Mouse (Mus musculus): Measurements from ENCODE around the gene A730009L09Rik. TPM values are rescaled to one million over a fixed set of nuclear protein-coding genes. Genes with fewer than 3 reads are reported as not detected.

The A730009L09Rik gene
- not detected in 2 replicates for polyA plus RNA-seq (2015; fragmentation: Nextera tagmentation; extraction: Ambion mirVana)

GRCm38 (mm10) chr16:84514821-84515220 lies at the start of gene A730009L09Rik:
Gene A730009L09Rik, plus strand, starts transcription at chr16:84515121.
- Histone ChIP-seq H3K4me2 (no peak within 1 kb of the TSS), H3K27ac (no peak within 1 kb of the TSS)

GRCm38 (mm10) chr16:84465581-84466165 lies 49.2 kb upstream of the A730009L09Rik start:
- Histone ChIP-seq H3K27ac (no peak overlapping the region), H3K4me3 (no peak overlapping the region), H3K9me3 (no peaks in the 10 kb centered on the region), H3K4me1 (replicated peaks) (no peaks in the 10 kb centered on the region; the same call in 1 of the 2 replicates), H3K4me2 (no peak overlapping the region), H3K9ac (no peak overlapping the region), H3K27me3 (no peaks in the 10 kb centered on the region), H3K36me3 (no peaks in the 10 kb centered on the region)
- WGBS = 75% methylated on average over 6 of the region's 6 CpGs
- no peak for ATAC-seq (ENCODE audit: low FRiP score)

More at GRCm38 (mm10) chr16:84514821-84515220, at the start of gene A730009L09Rik:
- 0 out of 2 replicates have a peak, but pooled peaks cover 6% of the 10 kb centered on the region for H3K9me3 ChIP-seq
- H3K9ac ChIP-seq = no peak within 1 kb of the TSS
- 0 out of 2 replicates have a peak, but pooled peaks cover 3% of the 10 kb centered on the region for H3K4me1 ChIP-seq (replicated peaks)
- WGBS = 48% methylated on average over 8 of the region's 8 CpGs
- no peaks in the 10 kb centered on the region for H3K36me3 ChIP-seq
- H3K4me3 ChIP-seq = no peak within 1 kb of the TSS
- ATAC-seq (ENCODE audit: low FRiP score) = no peak
- H3K27me3 ChIP-seq = no peaks in the 10 kb centered on the region

- WGBS = 10% methylated on average over 1 of the region's 1 CpGs
- Histone ChIP-seq H3K4me3 (no peak overlapping the region), H3K27me3 (no peaks in the 10 kb centered on the region), H3K9ac (no peak overlapping the region), H3K9me3 (no peaks in the 10 kb centered on the region), H3K4me2 (no peak overlapping the region), H3K36me3 (no peaks in the 10 kb centered on the region), H3K4me1 (replicated peaks) (no peaks in the 10 kb centered on the region; the same call in 1 of the 2 replicates), H3K27ac (no peak overlapping the region)
- no peak for ATAC-seq (ENCODE audit: low FRiP score)
These were observed 46.0 kb upstream of the A730009L09Rik start for GRCm38 (mm10) chr16:84468898-84469297.

- no peak overlapping the region for H3K27ac ChIP-seq
- H3K9me3 ChIP-seq = no peaks in the 10 kb centered on the region
- no peak overlapping the region for H3K4me2 ChIP-seq
- H3K4me1 ChIP-seq (replicated peaks) = no peaks in the 10 kb centered on the region; the same call in 1 of the 2 replicates
- no peaks in the 10 kb centered on the region for H3K27me3 ChIP-seq
- no peak for ATAC-seq (ENCODE audit: low FRiP score)
- H3K36me3 ChIP-seq = no peaks in the 10 kb centered on the region
- H3K4me3 ChIP-seq = no peak overlapping the region
- WGBS = 64% methylated on average over 1 of the region's 1 CpGs
- H3K9ac ChIP-seq = no peak overlapping the region
These were observed 44.9 kb upstream of the A730009L09Rik start for GRCm38 (mm10) chr16:84469994-84470393.

- H3K9ac ChIP-seq = no peak overlapping the region
- H3K4me2 ChIP-seq = no peak overlapping the region
- no peaks in the 10 kb centered on the region for H3K27me3 ChIP-seq
- WGBS = 63% methylated on average over 6 of the region's 6 CpGs
- no peak overlapping the region for H3K27ac ChIP-seq
- no peak for ATAC-seq (ENCODE audit: low FRiP score)
- no peaks in the 10 kb centered on the region; the same call in 1 of the 2 replicates for H3K4me1 ChIP-seq (replicated peaks)
- no peaks in the 10 kb centered on the region for H3K36me3 ChIP-seq
- no peak overlapping the region for H3K4me3 ChIP-seq
- no peaks in the 10 kb centered on the region for H3K9me3 ChIP-seq
These were observed 41.5 kb upstream of the A730009L09Rik start for GRCm38 (mm10) chr16:84473406-84473805.

GRCm38 (mm10) chr16:84474712-84475111 lies 40.2 kb upstream of the A730009L09Rik start:
- H3K27ac ChIP-seq = no peak overlapping the region
- H3K4me1 ChIP-seq (replicated peaks) = no peaks in the 10 kb centered on the region; the same call in 1 of the 2 replicates
- no peak for ATAC-seq (ENCODE audit: low FRiP score)
- no peak overlapping the region for H3K4me2 ChIP-seq
- H3K36me3 ChIP-seq = no peaks in the 10 kb centered on the region
- WGBS = 81% methylated on average over 4 of the region's 4 CpGs
- H3K9ac ChIP-seq = no peak overlapping the region
- H3K27me3 ChIP-seq = no peaks in the 10 kb centered on the region
- no peak overlapping the region for H3K4me3 ChIP-seq
- H3K9me3 ChIP-seq = no peaks in the 10 kb centered on the region

- Histone ChIP-seq H3K4me2 (no peak overlapping the region), H3K9me3 (no peaks in the 10 kb centered on the region), H3K4me1 (replicated peaks) (no peaks in the 10 kb centered on the region), H3K9ac (no peak overlapping the region), H3K4me3 (no peak overlapping the region), H3K27me3 (no peaks in the 10 kb centered on the region), H3K27ac (no peak overlapping the region), H3K36me3 (no peaks in the 10 kb centered on the region)
- 89% methylated on average over 5 of the region's 5 CpGs for WGBS
- ATAC-seq (ENCODE audit: low FRiP score) = no peak
These were observed 38.0 kb upstream of the A730009L09Rik start for GRCm38 (mm10) chr16:84476948-84477347.

GRCm38 (mm10) chr16:84477528-84477927 lies 37.4 kb upstream of the A730009L09Rik start:
- Histone ChIP-seq H3K4me2 (no peak overlapping the region), H3K4me1 (replicated peaks) (no peaks in the 10 kb centered on the region), H3K9me3 (no peaks in the 10 kb centered on the region), H3K27me3 (no peaks in the 10 kb centered on the region), H3K4me3 (no peak overlapping the region), H3K27ac (no peak overlapping the region), H3K36me3 (no peaks in the 10 kb centered on the region), H3K9ac (no peak overlapping the region)
- ATAC-seq (ENCODE audit: low FRiP score) = no peak
- WGBS = 88% methylated on average over 1 of the region's 1 CpGs

- WGBS = 86% methylated on average over 6 of the region's 6 CpGs
- no peak overlapping the region for H3K4me2 ChIP-seq
- no peaks in the 10 kb centered on the region for H3K27me3 ChIP-seq
- ATAC-seq (ENCODE audit: low FRiP score) = no peak
- no peak overlapping the region for H3K27ac ChIP-seq
- no peaks in the 10 kb centered on the region for H3K4me1 ChIP-seq (replicated peaks)
- H3K4me3 ChIP-seq = no peak overlapping the region
- no peaks in the 10 kb centered on the region for H3K9me3 ChIP-seq
- H3K36me3 ChIP-seq = no peaks in the 10 kb centered on the region
- H3K9ac ChIP-seq = no peak overlapping the region
These were observed 37.0 kb upstream of the A730009L09Rik start for GRCm38 (mm10) chr16:84477952-84478351.

GRCm38 (mm10) chr16:84485931-84486330 lies 29.0 kb upstream of the A730009L09Rik start:
- Histone ChIP-seq H3K4me3 (no peak overlapping the region), H3K4me2 (no peak overlapping the region), H3K36me3 (no peaks in the 10 kb centered on the region), H3K9ac (no peak overlapping the region), H3K4me1 (replicated peaks) (no peaks in the 10 kb centered on the region), H3K27ac (no peak overlapping the region), H3K9me3 (no peaks in the 10 kb centered on the region), H3K27me3 (no peaks in the 10 kb centered on the region)
- no peak for ATAC-seq (ENCODE audit: low FRiP score)
- 89% methylated on average over 11 of the region's 11 CpGs for WGBS

GRCm38 (mm10) chr16:84494818-84495217 lies 20.1 kb upstream of the A730009L09Rik start:
- H3K9ac ChIP-seq = no peak overlapping the region
- WGBS = 78% methylated on average over 3 of the region's 3 CpGs
- 0 out of 2 replicates have a peak overlapping the region, but pooled peaks have one; percentile 23 for H3K27ac ChIP-seq
- ATAC-seq (ENCODE audit: low FRiP score) = no peak
- no peaks in the 10 kb centered on the region for H3K9me3 ChIP-seq
- no peak overlapping the region for H3K4me3 ChIP-seq
- H3K4me1 ChIP-seq (replicated peaks) = no peaks in the 10 kb centered on the region
- H3K36me3 ChIP-seq = no peaks in the 10 kb centered on the region
- no peaks in the 10 kb centered on the region for H3K27me3 ChIP-seq
- H3K4me2 ChIP-seq = no peak overlapping the region

- no peak overlapping the region for H3K9ac ChIP-seq
- no peaks in the 10 kb centered on the region for H3K4me1 ChIP-seq (replicated peaks)
- no peaks in the 10 kb centered on the region for H3K36me3 ChIP-seq
- H3K4me2 ChIP-seq = no peak overlapping the region
- WGBS = 40% methylated on average over 2 of the region's 2 CpGs
- no peak overlapping the region for H3K27ac ChIP-seq
- no peaks in the 10 kb centered on the region for H3K9me3 ChIP-seq
- H3K4me3 ChIP-seq = no peak overlapping the region
- H3K27me3 ChIP-seq = no peaks in the 10 kb centered on the region
- no peak for ATAC-seq (ENCODE audit: low FRiP score)
These were observed 19.5 kb upstream of the A730009L09Rik start for GRCm38 (mm10) chr16:84495438-84495837.

GRCm38 (mm10) chr16:84507681-84508080 lies 7.2 kb upstream of the A730009L09Rik start:
- WGBS = 55% methylated on average over 4 of the region's 4 CpGs

More at GRCm38 (mm10) chr16:84507681-84508080, 7.2 kb upstream of the A730009L09Rik start:
- Histone ChIP-seq H3K36me3 (no peaks in the 10 kb centered on the region), H3K9ac (no peak overlapping the region), H3K27ac (no peak overlapping the region), H3K4me2 (no peak overlapping the region), H3K4me1 (replicated peaks) (no peaks in the 10 kb centered on the region; the same call in 1 of the 2 replicates), H3K27me3 (no peaks in the 10 kb centered on the region), H3K4me3 (no peak overlapping the region), H3K9me3 (no peaks in the 10 kb centered on the region)
- no peak for ATAC-seq (ENCODE audit: low FRiP score)
